Mouse (Mus musculus) G1E-ER4 (cell line): ENCODE measurements around the gene Alas2. TPM values are rescaled to one million over a fixed set of nuclear protein-coding genes. Genes with fewer than 3 reads are reported as not detected.

ENCODE experiments used
- GATA1 ChIP-seq: IDR thresholded peaks from one replicate; pipeline ENCODE4 v1.8.0; 2012; ENCODE audit warnings: low read length, inconsistent platforms
- polyA plus RNA-seq: library from polyadenylated mRNA; stranded (reverse); fragments of >175 nt; gene quantifications from 2 replicates; pipeline ENCODE4 v1.2.3, GENCODE M21; 2012

Gene Alas2
- 1.4 and 2.0 TPM in 2 replicates for polyA plus RNA-seq

DNA sequence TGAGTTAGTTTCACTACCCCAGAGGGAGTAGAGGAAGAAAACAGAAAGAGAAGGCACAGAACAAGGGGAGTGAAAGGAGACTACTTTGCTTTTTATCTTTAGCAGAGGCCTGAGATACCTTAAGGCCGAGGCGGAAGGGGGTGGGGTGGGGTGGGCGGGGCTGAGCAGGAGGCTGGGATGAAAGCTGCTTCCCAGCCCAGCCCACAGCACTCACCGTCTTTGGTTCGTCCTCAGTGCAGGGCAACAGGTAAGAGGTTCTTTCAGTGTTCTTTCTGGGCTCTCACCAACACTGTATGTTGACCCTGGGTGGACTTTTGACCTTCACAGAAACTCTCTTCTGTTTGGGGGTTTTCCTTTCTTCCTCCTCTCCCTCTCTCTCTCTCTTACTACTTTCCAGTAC lies at the start of gene Alas2:
Alas2 (plus strand) TSS at position 137 of the 400 bp plus-strand sequence.
- no peak for TF ChIP-seq GATA1

DNA sequence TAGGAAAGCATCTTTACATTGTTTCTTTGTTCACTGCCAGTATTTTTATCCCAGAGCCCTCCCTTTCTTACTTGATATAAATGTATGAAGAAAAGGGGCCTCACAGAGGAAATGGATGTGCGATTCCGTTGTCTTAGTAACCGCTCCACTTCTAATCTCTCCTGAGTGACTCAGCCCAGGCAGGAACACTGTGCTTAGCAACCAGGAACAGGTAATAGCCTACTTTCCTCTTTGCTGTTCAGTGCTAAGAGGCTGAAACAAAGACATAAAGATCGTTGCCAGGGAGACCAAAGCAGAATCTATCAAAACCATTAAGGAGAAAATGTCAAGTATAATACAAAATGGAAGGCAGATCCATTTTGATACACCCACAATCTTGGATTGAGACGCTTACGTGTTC lies 38.5 kb upstream of the Alas2 start:
- TF ChIP-seq GATA1: no peak

DNA sequence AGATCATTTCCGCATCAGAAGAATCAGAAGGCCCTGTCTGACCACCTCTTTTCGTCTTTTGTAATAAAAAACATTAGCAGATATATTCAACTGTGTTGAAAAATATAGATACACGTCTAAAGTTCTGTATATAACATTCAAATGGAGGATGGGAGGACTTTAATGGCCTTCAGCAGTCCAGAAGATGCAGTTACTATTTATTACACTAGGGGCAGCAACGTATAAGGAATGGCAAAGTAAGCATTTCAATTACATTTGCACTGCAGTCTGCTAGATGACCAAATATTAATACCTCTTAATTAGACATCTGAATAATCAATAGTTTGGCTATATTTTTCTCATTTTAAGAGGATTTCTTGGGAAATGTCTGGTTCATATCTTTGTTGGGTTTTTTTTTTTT lies 36.5 kb upstream of the Alas2 start:
- TF ChIP-seq GATA1: no peak

DNA sequence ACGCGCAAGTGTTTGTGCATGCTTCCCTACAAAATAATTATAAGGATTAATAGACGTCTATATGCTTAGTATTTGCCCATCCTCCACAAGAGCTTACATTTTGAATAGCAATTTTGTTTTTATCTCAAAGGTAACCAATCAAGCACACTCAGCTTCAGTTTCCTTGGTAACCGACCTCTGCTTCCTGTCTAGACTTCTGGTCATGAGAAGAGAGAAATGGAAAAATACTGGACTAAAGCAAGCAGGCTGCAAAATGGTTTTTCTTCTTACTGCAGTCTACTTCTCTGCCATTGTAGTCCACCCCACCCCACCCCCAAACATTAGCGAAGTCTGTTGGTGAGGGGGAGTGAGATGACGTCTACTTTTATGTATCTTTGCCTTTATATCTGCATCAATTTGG lies 35.9 kb upstream of the Alas2 start:
- no peak for TF ChIP-seq GATA1

DNA sequence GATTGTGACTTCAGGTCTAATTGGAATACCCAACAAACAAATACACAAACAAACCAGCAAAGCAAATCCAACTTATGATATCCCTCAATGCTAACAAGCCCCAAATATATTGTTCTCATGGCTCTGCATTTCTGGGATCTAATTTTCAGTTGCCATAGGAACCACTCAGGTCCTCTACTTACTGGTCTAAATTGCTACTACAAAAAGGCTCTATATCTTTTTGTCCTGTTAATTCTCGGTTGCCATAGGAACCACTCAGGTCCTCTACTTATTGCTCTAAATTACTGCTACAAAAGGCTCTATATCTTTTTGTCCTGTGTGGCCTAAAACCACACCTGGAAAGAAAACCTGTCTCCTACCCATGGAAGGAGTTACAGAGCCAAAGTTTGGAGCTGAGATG lies 33.0 kb upstream of the Alas2 start:
- no peak for TF ChIP-seq GATA1

DNA sequence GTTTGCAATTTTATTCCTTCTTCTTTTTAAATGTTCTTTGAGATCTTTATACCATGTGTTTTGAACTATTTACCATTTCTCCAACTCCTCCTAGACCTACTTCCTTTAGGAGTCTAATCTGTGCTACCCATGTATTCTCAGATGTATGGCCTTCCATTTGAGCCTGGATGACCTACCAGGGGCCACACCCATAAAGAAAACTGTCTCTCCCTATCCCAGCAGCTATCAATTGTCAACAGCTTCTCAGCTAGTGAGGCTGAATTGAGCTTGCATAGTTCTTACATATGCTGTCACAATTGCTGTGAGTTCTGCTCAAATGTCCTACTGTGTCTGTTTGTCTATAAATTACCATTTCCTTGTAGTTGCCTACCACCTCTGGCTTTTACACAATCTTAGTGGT lies 31.2 kb upstream of the Alas2 start:
- TF ChIP-seq GATA1: no peak

DNA sequence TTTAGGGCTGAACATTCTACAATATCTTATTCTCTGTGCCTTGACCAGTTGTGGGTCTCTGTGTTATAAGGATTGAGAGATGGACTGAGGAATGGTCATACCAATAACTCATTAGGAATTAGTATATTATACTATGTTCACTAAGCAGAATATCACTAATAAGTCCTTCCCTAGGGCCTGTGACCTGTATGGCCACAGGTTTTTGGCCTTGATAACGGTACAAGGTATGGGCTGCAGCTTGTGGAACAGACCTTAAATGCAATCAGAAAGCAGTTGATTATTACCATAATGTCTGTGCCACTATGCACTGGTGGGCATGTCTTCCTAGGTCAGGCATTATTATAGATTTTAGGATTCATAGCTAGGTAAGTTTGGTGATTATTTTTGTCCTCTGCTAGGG lies 30.7 kb upstream of the Alas2 start:
- no peak for TF ChIP-seq GATA1

DNA sequence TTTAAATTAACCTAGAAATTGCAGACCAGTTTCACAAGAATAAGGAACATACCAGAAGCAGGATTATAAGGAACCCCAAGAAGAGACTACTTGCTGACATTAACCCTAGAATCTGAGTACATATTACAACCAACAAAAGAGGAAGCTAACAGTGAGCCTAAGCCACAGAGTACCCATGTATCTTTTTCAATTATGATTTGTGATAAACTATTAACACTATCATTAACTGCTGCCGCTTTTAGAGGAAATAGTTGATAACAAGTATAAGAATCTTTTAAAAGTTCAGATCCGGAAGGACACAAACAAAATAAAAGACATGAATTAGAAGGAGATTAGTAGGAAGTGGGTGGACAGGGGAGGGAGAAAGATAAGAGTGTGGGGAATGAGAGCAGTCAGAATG lies 7.1 kb upstream of the Alas2 start:
- TF ChIP-seq GATA1: no peak

DNA sequence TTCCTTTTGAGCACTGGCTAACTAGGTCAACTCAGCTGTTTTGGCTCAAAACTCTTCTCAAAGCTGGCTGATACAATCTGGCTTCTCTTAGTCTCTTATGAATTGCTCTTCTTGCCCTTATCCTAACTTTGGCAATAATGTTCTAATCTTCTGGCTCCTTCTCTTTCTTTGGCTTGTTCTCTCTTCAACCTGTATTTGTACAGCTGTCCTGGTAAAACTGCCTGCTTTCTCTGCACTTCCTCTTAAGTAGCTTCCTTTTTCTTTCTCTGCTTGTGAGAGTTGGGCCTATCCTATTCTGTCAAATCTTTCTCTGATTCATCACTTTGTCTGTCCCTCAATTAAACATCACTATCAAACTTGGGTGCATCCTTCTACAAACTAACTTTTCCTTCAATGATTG lies 5.5 kb upstream of the Alas2 start:
- TF ChIP-seq GATA1: no peak

DNA sequence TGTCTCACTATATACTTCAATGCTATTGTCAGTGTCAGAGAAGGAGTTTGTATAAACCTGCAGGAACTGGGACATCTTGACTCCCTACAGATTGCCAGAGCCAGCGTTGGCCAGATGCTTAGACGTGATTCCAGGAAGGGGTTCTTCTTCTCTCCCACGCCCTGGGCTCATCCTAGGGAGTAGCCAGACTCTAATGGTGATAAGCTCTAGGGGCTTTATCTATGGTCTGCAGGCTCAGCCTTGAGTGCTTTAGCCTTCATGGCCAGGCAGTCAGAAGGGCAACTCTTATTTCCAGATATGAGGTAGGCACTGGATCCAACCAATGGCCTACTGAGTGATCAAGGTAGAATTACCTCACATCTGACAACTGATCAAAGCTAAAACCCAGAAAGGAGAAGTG lies 2.5 kb downstream of the Alas2 start:
- TF ChIP-seq GATA1: peak; percentile 71

DNA sequence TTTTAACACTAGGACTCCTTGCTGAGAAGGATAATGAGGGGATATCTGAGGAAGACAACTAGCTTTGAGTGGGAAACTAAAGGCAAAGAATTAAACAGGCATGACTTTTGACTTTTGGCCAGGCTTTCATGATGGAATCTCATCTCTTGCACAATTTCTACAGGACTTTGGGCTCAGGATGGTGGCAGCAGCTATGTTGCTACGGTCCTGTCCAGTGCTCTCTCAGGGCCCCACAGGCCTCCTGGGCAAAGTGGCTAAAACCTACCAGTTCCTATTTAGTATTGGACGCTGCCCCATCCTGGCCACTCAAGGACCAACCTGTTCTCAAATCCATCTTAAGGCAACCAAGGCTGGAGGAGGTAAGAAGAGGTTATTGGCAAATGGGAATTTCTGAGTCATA lies 4.8 kb downstream of the Alas2 start:
- no peak for TF ChIP-seq GATA1

DNA sequence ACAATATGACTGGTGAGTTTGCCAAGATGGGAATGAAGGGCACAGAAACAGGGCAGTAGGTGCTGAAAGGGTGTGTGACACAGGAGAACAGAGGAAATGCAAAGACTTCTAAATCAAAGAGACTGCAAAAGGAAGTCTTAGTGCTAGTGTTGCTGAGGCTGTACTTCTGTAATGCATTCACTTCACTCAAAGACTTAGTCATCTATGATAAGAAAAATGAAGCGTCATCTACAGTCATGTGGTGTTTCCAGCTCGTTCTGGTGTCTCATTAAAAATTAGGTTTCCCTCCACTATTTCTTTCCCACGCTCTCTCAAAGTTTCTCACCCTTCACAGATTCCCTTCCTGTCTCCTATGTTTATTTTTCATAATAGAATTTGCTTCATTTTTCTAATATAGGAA lies 6.9 kb downstream of the Alas2 start:
- TF ChIP-seq GATA1: no peak

DNA sequence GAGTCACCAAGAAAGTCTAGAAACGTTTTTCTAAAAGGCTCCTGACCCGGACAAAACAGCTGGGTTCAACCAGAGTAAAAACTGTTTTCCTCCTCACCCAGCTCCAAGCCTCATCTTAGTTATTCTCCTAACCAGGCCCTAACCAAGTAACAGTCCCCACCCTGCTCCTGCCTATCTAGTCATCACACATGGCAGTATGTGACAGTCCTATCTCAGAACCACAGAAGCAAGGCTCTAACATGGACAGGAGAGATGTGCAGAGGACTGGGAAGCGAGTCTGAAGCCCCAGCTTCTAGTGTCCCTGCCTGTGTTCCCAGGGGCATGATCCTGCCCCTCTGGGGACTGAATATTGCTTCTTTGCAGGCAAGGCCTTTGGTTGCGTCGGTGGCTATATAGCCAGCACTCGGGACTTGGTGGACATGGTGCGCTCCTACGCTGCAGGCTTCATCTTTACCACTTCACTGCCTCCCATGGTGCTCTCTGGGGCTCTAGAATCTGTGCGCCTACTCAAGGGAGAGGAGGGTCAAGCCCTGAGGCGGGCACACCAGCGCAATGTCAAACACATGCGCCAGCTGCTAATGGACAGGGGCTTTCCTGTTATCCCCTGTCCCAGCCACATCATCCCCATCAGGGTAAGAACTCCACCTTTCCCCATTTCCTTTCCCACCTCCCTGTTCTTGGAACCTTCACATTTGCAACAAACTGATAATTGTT lies 17.6 kb downstream of the Alas2 start:
- peak; percentile 31 for TF ChIP-seq GATA1

DNA sequence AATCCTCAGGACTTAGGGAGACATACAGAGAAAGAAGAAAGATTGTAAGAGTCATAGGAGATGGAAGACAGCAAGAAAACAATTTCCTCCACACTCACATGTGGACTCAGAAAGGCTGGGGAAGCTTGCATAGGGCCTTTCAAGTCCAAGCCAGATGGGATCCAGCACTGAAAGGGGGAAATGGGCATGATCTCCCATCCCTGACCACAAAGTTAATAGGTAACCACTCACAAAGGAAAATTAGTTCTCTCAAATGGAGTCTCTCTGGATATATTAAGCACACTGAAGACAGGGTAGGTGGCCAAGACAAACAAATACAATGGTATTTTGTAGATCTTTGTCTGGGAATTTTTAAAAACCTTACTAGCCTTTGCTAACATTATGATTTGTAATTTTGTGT lies 34.7 kb downstream of the Alas2 start:
- TF ChIP-seq GATA1: no peak

DNA sequence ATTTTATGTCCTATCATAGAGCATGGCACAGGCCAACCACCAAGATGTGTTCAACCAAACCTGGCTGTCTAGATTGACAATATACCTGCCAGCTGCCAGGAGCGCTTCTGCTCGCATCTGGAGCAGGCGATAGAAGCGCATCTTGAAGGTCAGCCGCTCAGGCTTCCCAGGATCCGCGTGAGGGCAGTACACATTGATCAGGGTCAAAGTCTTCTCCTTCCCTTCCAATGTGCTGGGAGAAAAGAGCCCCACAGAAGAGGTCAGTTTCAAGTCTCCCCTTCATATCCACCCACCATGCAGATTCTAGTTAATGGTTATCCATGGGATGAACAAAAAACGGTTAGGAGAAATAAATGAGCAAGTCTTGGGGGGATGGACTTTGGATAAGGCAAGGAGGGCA lies 37.9 kb downstream of the Alas2 start:
- TF ChIP-seq GATA1: no peak

DNA sequence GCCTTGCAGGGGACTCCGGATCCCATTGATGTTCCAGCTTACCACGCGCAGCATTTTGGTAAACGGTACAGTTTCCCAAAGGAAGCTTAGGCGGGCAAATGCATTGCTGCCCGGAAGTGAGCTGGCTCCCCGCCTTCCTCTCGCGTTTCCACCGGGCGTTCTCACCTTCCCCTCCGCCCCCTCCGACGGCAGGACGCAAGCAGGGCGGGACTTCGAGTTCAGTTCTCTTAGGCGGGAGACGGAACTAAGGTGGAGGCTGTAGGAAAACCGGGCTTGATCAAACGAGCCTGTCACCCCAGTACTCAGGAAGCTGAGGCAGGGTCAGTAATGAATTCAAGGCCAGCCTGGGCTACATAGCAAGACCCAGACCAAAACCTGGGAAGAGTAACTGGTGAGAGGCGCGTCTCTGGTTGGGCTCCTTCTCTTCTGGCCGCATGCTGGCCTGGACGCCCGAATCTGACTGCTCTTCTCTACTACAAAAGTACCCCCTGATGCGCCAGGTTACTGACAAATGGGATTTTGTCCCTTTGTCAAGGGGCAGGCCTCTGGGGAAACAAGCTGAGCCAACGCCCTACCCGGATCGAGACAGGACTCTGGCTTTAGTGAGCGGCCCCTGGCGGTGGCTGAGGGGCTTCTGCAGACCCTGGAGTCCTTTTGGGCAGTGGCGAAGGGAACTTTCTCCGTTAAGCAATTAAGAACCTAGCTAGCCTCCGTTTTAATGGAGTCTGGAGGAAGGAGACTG lies 41.0 kb downstream of the Alas2 start, which contains the start of gene Pfkfb1:
Pfkfb1 (plus strand) TSS at position 207 of the 742 bp plus-strand sequence.
- TF ChIP-seq GATA1: no peak

DNA sequence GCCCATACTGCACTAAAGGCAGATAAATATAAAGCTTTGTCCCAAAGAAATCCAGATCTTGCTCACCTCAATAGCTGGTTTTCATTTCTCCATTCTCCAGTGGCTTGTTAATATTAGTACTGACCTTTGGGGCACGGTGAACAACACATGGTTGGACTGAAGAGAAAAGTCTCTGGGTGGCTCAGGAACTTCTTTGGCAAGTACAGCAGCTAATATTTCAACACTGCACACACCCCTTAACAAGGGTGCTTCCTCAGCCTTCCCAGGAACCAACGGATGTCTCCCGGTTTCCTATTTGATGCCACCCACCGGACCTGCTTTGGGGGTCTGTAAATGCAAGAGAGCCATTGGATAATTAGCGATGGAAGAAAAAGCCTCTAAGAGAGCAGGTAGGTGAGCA lies 42.5 kb downstream of the Alas2 start, which contains the start of gene Apex2:
Apex2 (minus strand) TSS at position 173 of the 400 bp plus-strand sequence.
- no peak for TF ChIP-seq GATA1
